Mouse (Mus musculus) frontal cortex, adult 2 months (tissue): ENCODE data around the gene E2f3. TPM values are rescaled to one million over a fixed set of nuclear protein-coding genes. Genes with fewer than 3 reads are reported as not detected.

Source experiments
- DNase-seq, 2 experiments: peaks; one replicate each; pipeline ENCODE4 v3.0.0; 2022; ENCODE audit warnings: low spot score in 1 of 2; ENCODE audit errors: extremely low spot score in 1 of 2
- polyA plus RNA-seq: library from polyadenylated mRNA; depleted of rRNA; stranded (reverse); fragments of >200 nt; gene quantifications from 2 replicates; pipeline ENCODE4 v1.2.3, GENCODE M21; 2012; rRNA removed

E2f3 gene
- polyA plus RNA-seq, 1 experiment, result 14.9 TPM

DNA sequence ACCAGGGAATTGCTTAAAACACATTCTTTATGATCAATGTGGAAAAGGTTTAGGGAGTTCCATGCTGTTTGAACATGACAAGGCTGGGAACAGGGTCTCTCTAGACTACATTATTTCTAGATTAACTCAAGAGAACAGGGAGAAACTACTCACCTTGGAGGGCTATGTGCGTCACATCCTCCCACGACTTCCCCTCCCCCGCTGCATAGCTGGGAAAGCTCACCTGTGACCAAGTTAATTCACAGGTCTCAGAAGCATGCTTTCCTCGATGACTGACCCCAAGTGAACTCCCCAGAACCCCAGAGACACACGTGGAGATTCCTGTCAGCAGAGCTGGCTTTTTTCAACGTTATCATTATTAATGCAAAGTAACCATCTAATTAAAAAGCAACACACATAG, 47.1 kb downstream of the E2f3 start:
- DNase-seq, result no peak

DNA sequence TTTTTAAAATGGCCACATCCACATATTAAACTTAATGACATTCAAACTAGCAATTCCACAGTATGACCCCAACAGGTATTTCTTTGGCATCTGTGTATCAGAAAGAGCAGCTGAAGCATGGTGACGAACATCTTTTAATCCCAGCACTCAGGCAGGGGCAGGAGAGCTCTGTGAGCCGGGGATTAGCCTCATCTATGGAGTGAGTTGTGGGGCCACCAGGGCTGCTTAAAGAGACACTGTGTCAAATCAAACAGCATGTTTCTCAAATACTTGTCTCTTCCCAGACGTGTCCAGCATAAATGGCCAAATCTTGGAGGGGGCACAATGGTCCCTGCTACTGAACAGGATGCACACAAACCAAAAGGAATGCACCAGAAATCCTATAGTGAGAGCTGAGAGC, 59.7 kb downstream of the E2f3 start:
- DNase-seq, result no peak

DNA sequence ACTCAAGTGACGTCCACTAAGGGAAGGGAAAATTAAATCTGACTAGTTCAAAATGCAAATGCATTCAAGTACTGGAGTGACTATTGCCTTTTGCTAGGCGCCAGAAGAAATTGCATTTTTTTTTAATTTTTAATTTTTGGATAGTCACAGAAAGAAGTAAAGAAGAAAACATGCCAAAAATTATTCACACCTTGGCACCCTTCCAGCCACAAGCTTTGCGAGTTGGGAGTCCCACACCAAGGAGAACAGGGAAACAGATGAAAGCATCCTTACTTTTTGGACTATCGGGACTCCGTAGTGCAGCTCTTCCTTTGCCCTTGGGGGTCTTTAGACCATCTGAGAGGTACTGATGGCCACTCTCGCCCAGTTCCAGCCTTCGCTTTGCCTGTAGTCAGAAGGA, 66.0 kb downstream of the E2f3 start:
- DNase-seq, result peak in 1 of 2 experiments; percentile 57

DNA sequence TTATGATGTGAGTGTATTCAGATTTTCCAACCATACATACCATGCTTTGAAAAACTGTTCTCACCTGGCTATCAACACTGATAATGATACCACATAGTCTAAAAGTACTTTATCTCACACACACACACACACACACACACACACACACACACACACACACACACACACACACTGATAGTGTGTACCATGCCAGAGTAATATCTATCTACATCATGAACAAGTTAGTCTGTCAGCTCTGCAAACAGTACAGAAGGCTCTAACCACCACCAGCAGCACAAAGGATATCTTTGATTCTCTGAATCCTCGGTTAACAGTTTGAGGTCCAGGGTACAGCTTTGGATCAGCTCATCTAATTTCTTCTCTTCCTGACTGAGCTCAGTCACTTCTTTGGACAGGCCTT, 69.3 kb downstream of the E2f3 start:
- DNase-seq, result no peak

DNA sequence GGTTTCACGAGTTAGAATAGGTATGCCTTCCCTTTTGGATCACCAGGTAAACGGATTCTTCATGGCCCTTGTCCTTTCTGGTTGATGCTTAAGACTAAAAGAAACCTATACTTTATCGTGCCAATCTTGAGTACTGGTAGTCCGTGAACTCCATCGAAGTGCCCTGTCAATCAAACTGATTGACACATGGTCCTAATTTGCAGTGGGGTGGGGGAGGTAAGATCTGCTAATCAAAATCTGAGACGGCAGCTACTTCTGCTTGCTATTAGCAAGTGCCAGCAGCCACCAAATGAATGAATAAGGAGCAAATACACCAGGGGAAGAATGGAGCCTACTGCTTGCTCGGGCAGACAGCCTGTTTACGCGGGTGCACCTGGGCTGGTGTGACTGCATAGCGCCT, 72.3 kb downstream of the E2f3 start:
- no peak for DNase-seq

DNA sequence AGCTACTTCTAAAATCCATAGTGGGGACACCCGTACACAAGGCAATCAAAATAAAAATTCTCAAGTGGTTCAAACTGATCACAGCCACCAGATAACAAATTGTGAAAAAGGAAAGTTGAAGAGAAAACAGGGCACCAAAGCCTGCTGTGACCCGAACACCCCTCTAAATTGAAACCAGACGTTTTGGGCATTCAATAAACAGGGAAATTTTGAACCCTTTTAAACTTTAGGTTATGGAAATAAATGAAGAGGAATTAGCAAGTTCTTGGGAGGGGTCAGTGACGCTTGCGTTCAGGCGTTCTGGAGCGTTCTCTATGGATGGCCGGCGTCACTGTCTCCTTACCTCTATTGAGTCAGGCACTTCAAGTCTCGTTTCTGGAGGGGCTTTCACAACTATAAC, 72.8 kb downstream of the E2f3 start:
- DNase-seq, result no peak

DNA sequence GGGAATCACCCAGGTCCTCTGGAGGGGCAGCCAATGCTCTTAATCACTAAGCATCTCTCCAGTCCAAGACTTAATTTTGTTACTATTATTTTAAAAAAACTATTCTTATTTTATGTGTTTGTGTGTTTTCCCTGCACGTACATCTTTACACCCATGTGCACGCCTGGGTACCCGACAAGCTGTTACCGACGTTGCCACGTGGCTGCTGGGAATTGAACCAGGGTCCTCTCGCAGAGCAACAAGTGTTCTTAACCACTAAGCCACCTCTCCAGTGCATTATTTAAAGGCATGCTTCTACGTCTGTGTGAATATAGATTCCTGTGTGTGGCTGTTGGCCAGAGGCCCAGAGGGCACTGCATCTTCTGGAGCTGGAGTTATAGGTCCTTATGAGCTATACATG, 73.6 kb downstream of the E2f3 start:
- DNase-seq, result no peak

DNA sequence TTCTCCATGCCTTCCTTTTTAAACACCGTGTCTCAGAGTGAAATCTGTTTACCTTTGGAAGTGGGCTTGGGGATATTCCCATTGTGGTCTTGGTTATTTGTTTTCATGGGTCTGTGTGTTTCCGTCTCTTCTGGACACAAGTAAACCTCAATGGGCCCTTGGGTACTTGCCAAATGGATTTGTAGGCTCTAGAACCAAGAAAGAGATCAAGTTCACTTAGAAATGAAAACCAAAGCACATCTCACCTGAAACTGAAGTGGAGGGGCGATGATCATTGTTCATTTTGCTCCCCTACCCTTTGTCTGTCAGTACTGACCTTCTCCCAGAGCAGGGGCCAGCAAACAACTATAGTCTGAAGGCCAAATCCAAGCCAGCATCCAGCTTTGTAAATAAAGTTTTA, 74.7 kb downstream of the E2f3 start:
- DNase-seq, result no peak

DNA sequence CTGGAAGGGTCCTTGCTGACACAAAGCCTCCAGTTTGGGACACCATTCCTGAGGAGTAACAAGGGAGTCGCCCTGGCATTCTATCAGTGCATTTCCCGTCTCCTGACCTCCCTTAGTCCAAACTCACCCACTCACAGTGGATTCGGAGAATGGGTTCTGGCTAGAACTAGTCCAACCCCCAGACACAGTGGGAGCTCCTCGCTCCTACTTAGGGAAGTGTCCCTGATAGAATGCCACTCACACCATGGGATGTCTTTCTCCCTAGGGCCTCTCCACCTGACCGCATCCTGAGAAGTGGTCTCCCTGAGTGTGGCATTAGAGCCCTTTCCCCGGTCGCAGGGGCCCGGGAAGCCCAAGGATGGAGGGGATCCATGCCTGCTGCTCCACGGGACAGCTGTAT, 77.4 kb downstream of the E2f3 start:
- no peak for DNase-seq

DNA sequence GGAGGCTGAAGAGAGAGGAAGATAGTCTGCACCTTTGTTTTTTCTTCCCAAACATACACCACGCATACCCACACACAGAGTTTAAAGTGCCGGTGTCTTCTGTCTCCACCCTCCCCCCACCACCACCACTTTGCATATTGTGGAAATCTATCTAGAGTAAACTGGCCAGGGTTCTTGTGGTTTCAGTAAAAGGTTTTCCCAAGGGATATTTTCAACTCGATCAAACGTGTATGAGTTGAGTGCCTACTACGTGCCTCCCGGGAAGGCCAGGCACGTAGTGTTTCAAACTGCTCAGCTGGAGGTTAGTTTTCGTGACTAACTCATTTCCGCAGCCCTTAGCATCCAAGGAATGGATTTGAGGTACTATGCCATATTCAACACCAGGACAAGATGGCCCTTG, 77.9 kb downstream of the E2f3 start:
- no peak for DNase-seq

DNA sequence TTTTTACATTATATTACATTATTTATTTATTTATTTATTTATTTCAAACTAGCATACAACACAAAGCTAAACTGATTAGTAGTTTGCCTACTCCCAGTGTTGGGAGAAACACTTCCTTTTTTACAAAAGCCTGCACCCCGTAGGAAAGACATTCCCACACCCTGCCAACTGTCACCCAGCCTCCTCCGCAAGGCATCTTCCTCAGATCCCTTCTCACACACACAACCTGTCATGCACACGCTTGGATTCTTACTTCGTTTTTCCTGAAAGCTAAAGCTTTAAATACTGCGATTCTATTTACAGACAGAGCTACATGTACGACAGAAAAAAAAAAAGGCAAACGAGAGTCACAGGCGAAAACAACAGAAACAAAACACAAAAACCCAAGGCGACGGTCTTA, 79.1 kb downstream of the E2f3 start:
- peak; percentile 10 to 60 for DNase-seq

DNA sequence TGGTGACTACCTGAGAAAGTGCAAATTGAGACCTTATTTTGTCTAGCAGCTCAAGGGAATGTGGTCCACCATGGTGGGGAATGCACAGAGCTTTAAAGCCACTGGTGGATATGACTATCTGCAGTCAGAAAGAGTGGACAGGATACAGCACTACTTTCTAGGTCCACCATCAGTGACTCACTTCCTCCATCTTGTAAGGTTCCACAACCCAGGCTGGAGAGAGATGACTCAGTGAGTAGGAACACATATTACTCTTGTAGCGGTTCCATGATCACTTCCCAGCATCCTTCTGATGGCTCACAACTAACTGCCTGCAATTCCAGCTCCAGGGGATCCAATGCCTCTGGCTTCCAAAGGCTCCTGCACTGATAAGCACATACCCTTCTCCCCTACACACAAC, 82.5 kb downstream of the E2f3 start:
- DNase-seq, result no peak

DNA sequence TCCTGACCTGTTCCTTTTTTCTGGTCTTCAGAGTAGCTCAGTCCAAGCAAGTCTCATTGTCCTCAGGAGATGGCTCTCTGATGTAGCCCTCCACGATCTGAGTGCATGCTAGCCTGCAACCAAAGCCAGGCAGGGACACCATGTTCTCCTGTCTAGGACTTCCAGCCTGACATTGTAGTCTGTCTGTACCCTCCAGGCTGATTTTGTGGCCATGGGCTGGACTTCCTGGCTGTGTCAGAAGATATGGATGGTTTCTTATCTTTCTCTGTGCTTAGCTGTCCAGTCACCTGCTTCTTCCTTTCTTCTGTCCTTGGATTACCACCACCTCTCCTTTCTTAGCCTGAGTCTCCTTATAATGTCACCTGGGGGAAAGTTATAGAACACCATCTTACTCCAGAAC, 83.2 kb downstream of the E2f3 start:
- DNase-seq, result no peak

DNA sequence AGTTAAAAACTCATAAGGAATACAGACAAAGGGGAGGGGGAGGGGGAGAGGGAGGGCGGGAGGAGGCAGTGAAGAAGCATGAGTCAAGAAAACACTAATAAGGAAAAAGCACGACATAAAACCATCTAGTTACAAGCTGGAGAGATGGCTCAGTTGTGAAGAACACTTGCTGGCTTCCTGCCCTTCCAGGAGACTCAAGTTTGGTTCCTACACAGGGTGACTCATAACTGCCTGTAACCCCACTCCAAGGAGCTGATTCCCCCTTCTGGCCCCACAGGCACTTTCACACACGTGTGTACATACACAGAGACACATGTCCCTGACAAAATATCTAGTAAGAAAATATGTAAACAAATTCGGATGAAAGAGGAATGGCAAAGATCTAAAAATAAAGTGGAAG, 84.2 kb downstream of the E2f3 start:
- peak in 1 of 2 experiments; percentile 62 for DNase-seq

DNA sequence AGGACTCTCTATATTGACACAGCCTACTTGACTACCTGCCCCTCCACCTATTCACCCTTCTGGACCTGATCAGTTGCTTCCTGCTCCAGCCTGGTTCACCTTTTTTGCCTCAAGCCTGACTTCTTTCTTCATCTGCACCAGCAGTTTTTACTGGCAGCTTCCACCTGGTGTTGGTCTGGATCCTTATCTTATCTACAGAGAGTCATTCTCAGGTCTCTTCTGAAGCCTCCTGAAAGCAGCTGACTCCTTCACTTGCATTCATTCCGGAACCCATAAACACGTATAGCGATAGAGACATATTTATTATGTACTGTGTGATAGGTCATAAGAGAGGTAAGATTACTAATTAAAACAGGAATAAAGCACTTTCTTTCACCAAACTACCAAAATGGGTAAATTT, 119.1 kb downstream of the E2f3 start:
- no peak for DNase-seq

DNA sequence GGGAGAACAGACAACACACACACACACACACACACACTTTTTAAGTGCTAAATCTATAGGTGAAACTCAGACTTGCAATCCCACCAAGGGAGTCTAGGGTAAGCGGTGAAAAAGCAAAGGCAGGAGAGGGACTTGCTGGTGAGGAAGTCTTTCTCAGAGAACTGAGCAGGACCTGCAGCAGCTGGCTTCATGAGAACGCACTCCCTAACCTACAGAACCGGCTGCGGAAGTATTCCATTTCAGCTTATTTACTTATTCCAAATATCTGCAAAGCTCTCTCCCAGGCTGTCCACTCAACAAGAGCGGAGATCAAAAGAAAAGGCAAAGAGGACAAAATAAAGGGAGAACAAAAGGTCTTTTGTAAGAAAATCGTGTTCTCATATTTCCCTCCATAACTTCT, 121.5 kb downstream of the E2f3 start:
- DNase-seq, result no peak

DNA sequence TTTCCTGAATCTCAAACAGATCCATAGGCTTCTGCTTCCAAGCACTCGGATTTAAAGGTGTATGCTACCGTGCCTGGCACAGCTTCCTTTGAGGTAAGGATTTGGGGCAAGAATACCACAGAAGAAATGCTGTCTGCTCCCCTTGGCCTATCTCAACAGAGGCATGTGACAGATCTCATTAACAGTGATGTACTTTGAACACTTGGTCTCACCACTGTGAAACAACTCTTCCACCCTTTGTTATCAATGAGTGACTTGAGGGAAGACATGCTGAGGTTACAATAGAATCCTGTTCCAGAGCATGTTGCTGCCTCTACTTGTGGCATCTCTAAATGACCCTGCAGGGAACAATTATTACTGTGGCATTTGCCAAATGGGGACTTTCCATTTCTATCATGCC, 125.8 kb downstream of the E2f3 start:
- no peak for DNase-seq

DNA sequence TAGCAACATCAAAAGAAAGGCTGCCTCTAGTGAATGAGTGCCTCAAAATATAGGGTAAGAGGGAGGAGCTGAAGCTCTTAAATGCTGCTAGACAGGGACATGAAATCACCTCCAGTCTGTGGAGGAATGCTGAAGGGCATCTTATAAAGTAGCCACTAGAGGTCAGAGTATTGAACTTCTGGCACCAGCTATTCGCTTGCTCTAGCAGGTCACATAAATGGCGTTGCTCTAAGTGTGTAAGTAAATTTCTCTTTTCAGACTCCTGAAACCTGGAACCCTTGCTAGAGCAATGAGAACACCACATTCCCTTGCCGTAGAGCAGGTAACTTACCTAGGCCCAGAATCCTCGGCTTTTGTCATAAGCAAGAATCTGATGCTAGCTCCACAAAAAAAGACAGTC, 128.4 kb downstream of the E2f3 start:
- DNase-seq, result peak; percentile 20 to 57

Other genes starting within 250 kb of the E2f3 start
- gene Cdkal1, start 130.4 kb downstream of the E2f3 start, polyA plus RNA-seq, result 7.8 and 8.0 TPM in 2 replicates
- gene Mboat1, start 150.4 kb upstream of the E2f3 start, polyA plus RNA-seq, result 2.7 and 2.9 TPM in 2 replicates